Mouse (Mus musculus): Measurements from ENCODE around the gene Ahcyl2. TPM values are rescaled to one million over a fixed set of nuclear protein-coding genes. Genes with fewer than 3 reads are reported as not detected.

The Ahcyl2 gene
- polyA plus RNA-seq, 1 experiment from 2014 or later = 9.5 TPM

DNA sequence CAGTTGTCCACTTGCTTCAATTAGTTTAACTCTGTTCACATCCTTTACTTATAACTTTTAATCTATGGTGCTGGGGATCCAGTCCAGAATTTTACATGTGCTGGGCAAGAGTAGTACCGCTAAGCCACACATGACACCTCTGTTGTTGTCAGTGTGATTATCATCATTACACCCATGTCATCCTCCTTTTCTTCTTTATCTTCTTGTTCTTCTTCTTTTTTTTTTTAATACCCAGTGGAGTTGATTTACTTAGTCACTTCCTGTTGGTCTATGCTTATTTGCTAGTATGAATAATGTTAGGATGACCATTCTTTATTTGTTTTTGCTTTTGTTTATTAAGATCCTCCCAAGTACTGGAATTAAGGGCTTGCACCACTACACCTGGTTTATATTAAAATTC lies 133.6 kb downstream of the Ahcyl2 start:
- Histone ChIP-seq H3K27me3 (no peaks in the 10 kb centered on the region), H3K4me3 (no peak overlapping the region), H3K27ac (no peak overlapping the region), H3K4me1 (no peaks in the 10 kb centered on the region), H3K9me3 (no peaks in the 10 kb centered on the region), H3K36me3 (no peaks in the 10 kb centered on the region), H3K9ac (no peak overlapping the region), H3K4me2 (no peak overlapping the region)
- WGBS = 91% methylated on average over 1 of the region's 1 CpGs
- ATAC-seq (ENCODE audit: borderline replicate concordance, extremely low read depth, low FRiP score, low TSS enrichment) = no peak

DNA sequence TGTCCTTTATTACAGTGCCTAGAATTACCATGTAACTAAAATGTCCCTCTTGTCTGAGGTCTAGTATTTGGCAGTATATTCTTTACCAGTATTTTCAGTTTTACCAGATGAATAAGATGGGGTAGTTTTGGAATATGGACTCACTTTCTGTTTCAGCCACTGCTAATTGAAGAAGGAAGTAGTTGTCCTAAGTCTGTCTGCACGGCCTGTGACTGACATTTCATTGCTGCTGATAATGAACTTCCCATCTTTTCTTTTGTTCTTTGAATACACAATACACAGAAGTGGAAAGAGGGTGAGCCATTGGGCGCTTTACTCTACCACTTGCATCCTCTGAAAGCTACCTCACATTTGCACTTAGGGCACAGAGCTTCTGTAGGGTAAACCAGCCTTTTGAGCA lies 134.4 kb downstream of the Ahcyl2 start:
- H3K4me3 ChIP-seq = no peak overlapping the region
- no peaks in the 10 kb centered on the region for H3K27me3 ChIP-seq
- no peak overlapping the region for H3K4me2 ChIP-seq
- H3K4me1 ChIP-seq = no peaks in the 10 kb centered on the region
- no peaks in the 10 kb centered on the region for H3K36me3 ChIP-seq
- no peaks in the 10 kb centered on the region for H3K9me3 ChIP-seq
- H3K9ac ChIP-seq = no peak overlapping the region
- no peak for ATAC-seq (ENCODE audit: borderline replicate concordance, extremely low read depth, low FRiP score, low TSS enrichment)
- WGBS = 68% methylated on average over 2 of the region's 2 CpGs
- H3K27ac ChIP-seq = no peak overlapping the region

DNA sequence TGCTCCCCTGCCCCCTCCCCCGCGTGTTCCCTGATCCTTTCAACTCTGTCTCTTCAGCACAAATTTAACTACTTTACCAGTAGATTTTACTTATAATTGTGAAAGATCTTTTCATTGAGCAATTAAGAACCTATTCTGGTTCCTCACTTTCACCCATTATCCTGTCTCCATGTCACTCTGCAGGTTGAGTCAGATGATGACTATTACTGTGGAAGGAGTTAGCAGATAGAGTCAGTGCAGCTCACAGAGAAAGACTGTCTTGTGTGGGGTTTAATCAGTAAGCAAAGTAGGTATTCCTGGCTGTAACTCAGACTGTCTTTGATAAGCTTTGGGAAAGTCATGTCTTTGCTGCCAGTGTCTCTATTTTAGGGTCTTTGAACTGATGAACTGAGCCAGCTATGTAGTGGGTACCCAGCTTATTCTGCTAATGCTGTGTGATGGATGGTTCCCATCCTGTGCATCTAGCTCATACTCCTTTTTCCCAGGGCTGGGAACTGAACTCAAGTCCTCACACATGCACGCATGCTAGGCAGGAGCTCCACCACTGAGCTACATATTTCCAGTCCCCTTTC lies 135.6 kb downstream of the Ahcyl2 start:
- Histone ChIP-seq H3K4me3 (no peak overlapping the region), H3K27me3 (no peaks in the 10 kb centered on the region), H3K27ac (no peak overlapping the region), H3K9ac (no peak overlapping the region), H3K36me3 (no peaks in the 10 kb centered on the region), H3K4me2 (no peak overlapping the region), H3K4me1 (no peaks in the 10 kb centered on the region), H3K9me3 (no peaks in the 10 kb centered on the region)
- WGBS = 89% methylated on average over 3 of the region's 3 CpGs
- no peak for ATAC-seq (ENCODE audit: borderline replicate concordance, extremely low read depth, low FRiP score, low TSS enrichment)

DNA sequence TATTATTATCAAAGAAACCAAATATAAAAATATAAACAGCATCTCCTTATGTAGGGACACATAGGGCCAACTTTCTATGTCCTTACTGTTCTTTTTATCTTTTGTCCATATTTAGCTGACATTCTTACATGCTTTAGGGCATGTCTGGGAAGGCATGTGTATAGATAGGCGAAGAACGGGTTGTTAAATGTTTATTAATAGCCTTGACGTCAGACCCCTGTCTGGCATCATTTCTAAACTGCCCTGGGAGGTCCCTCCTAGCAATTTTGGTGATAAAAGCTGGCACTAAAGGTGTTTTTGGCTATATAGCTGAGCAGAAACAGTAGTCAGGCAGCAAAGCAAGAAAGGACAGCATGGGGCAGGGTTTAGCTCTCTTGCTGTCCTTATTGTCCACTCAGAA lies 136.5 kb downstream of the Ahcyl2 start:
- no peaks in the 10 kb centered on the region for H3K4me1 ChIP-seq
- H3K9me3 ChIP-seq = no peaks in the 10 kb centered on the region
- no peaks in the 10 kb centered on the region for H3K27me3 ChIP-seq
- no peak overlapping the region for H3K9ac ChIP-seq
- no peak overlapping the region for H3K4me3 ChIP-seq
- no peaks in the 10 kb centered on the region for H3K36me3 ChIP-seq
- WGBS = 60% methylated on average over 3 of the region's 3 CpGs
- no peak for ATAC-seq (ENCODE audit: borderline replicate concordance, extremely low read depth, low FRiP score, low TSS enrichment)
- H3K4me2 ChIP-seq = no peak overlapping the region
- no peak overlapping the region for H3K27ac ChIP-seq

DNA sequence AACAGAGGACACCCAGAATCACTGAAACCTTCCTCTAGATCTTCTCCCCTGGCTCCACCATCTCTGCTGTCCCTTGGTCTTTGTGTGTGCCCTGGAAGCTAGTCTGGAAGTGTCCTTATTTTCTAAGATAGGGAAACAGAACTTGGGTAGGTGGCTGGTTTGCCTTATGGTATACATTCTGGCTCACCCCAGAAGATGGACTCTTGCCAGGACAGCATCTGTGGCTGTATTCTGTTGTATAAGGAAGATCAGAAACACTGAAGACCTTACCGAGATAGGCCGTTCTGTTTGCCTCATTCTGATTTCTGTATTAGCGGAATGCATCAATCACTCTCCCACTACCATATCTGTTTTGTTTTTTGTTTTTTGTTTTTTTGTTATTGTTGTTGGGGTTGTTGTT lies 142.8 kb downstream of the Ahcyl2 start:
- Histone ChIP-seq H3K9me3 (no peaks in the 10 kb centered on the region), H3K9ac (no peak overlapping the region), H3K4me2 (no peak overlapping the region), H3K27ac (no peak overlapping the region), H3K36me3 (no peaks in the 10 kb centered on the region), H3K4me1 (no peaks in the 10 kb centered on the region), H3K27me3 (no peaks in the 10 kb centered on the region; the same call in 1 of the 2 replicates), H3K4me3 (no peak overlapping the region)
- WGBS = 67% methylated on average over 3 of the region's 3 CpGs
- no peak for ATAC-seq (ENCODE audit: borderline replicate concordance, extremely low read depth, low FRiP score, low TSS enrichment)

DNA sequence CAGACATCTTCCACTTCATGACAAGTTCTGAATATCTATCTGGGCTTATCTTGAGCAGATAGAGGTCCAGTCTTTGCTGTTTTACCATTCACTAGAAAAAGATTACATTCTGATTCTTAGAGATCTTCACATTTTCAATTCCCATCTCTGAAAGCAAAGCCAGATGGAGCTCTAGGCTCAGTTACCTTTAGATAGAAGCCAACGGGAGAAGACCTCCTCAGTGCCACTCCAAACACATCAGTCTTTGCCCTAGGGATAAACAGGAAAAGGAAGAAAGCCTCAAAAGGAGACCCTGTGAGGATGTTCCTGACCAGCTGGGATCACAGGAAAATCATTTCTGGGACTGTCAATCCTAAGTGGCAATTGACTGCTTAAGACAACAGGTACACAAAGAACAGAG lies 145.9 kb downstream of the Ahcyl2 start:
- H3K9me3 ChIP-seq = no peaks in the 10 kb centered on the region
- no peak overlapping the region for H3K4me3 ChIP-seq
- peaks cover 11% of the 10 kb centered on the region for H3K27me3 ChIP-seq
- peaks cover 5% of the 10 kb centered on the region for H3K4me1 ChIP-seq
- WGBS = 11% methylated on average over 1 of the region's 1 CpGs
- no peak for ATAC-seq (ENCODE audit: borderline replicate concordance, extremely low read depth, low FRiP score, low TSS enrichment)
- H3K27ac ChIP-seq = no peak overlapping the region
- no peak overlapping the region for H3K4me2 ChIP-seq
- no peaks in the 10 kb centered on the region for H3K36me3 ChIP-seq
- no peak overlapping the region for H3K9ac ChIP-seq

DNA sequence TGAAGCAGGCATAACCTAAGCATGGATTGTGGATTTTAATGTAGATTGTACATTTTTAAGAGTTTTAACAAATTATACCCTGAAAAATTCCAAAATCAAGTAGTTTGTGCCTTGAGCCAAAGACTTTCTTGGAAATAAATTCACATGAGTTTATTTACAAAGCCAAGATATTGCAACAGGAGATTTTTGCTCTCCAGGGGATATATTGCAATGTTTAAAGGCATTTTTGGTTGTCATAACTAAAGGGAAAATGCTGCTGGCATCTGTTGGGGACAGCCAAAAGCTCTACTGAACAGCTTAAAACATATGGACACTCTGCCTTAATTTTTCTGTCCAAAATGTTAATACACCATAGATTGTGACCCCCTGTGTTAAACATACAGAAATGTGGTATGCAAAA lies 146.3 kb downstream of the Ahcyl2 start:
- Histone ChIP-seq H3K27me3 (peaks cover 15% of the 10 kb centered on the region), H3K9me3 (no peaks in the 10 kb centered on the region), H3K36me3 (no peaks in the 10 kb centered on the region), H3K4me3 (no peak overlapping the region), H3K4me1 (peaks cover 5% of the 10 kb centered on the region), H3K4me2 (no peak overlapping the region), H3K27ac (no peak overlapping the region), H3K9ac (no peak overlapping the region)
- no peak for ATAC-seq (ENCODE audit: borderline replicate concordance, extremely low read depth, low FRiP score, low TSS enrichment)

DNA sequence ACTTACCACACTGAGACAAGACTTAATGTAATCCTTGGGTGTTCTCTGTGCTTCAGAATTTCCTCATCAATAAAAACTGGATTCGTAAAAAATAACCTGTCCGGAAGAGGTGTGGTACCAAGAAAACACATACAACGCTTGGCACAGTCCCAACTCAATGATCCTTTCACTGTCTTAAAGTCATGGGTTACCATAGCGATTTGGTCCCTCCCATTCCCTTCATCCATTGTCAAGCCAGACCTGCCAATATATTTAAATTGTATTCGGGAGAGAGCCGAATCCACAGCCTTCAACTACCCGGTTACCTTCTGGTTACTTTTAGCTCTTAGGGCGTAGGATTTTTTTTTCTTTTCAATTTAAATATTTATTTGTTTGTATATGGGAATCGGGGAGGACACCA lies 148.0 kb downstream of the Ahcyl2 start:
- Histone ChIP-seq H3K9ac (no peak overlapping the region), H3K4me3 (no peak overlapping the region), H3K4me2 (peak overlapping the region; percentile 96; the same call in 1 of the 2 replicates), H3K36me3 (no peaks in the 10 kb centered on the region), H3K9me3 (no peaks in the 10 kb centered on the region), H3K4me1 (peaks cover 5% of the 10 kb centered on the region), H3K27me3 (peaks cover 16% of the 10 kb centered on the region), H3K27ac (no peak overlapping the region)
- 41% methylated on average over 9 of the region's 9 CpGs for WGBS
- no peak for ATAC-seq (ENCODE audit: borderline replicate concordance, extremely low read depth, low FRiP score, low TSS enrichment)

DNA sequence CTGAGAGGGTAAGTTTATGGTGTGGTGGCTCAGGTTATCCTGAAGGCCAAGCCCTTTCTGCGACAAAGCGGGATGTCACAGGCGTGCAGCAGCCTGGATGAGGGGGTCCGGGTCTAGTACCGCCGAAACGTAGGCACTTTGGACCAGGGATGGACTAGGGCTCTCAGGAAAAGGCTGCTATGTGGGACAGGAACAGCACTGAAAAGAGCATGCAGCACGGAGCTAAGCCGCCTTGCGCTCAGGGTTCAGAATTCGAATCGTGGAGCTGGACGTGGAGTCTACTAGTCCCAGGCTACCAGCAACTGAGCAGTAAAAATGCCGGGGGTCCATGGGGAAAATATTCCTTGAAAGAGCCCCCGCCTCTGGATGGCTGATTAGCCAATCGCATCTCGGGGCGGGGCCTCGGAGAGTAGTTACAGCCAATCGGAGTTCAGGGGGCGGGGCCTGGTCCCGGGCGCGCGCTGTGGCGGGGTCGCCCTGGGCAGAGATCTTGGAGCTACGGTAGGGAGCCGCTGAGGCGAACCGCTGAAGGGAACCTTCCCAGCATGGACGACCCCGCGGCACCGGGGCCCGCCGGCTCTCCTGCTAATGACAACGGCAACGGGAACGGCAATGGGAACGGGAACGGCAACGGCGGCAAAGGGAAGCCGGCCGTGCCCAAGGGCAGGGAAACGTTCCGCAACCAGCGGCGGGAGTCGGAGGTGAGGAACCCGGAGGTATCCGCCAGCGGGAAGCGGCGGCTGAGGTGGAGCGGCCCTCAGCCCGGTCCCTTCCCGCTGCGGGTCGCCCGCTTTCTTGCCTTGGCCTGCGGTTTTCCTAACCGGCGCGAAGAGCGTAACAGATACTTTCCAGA lies 148.9 kb downstream of the Ahcyl2 start, which contains the start of gene Strip2:
Gene Strip2, plus strand, starts transcription at position 483 of the 853 bp plus-strand sequence.
- peak within 1 kb of the TSS; percentile 73 for H3K4me3 ChIP-seq
- under 1% methylated on average over 67 of the region's 67 CpGs for WGBS
- H3K4me2 ChIP-seq = peak within 1 kb of the TSS; percentile 96
- H3K36me3 ChIP-seq = no peaks in the 10 kb centered on the region
- peaks cover 16% of the 10 kb centered on the region for H3K27me3 ChIP-seq
- H3K9me3 ChIP-seq = no peaks in the 10 kb centered on the region
- ATAC-seq (ENCODE audit: borderline replicate concordance, extremely low read depth, low FRiP score, low TSS enrichment) = peak; percentile 100
- H3K4me1 ChIP-seq = peaks cover 5% of the 10 kb centered on the region
- H3K27ac ChIP-seq = no peak within 1 kb of the TSS
- peak within 1 kb of the TSS; percentile 55 for H3K9ac ChIP-seq

DNA sequence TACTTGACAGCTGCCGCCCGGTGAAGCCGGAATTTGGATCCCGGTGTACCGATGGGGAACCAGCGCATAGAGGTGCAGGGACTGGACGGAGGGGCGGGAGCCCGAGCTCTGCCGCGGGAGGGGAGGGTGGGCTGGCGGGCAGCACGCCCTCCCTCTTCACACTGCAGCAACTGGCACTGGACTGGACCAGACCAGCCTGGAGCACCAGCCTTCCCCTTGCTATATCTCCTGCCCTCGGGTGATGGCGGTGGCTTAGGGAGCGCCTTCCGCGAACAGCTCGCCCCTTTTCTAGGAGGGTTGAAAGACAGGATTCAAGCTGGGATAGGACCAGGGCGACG lies 149.5 kb downstream of the Ahcyl2 start:
- peak overlapping the region; percentile 73 for H3K4me3 ChIP-seq
- no peaks in the 10 kb centered on the region for H3K9me3 ChIP-seq
- H3K4me1 ChIP-seq = peaks cover 5% of the 10 kb centered on the region
- H3K27ac ChIP-seq = no peak overlapping the region
- no peaks in the 10 kb centered on the region for H3K36me3 ChIP-seq
- H3K9ac ChIP-seq = peak overlapping the region; percentile 55
- peak overlapping the region; percentile 96 for H3K4me2 ChIP-seq
- peak; percentile 66 for ATAC-seq (ENCODE audit: borderline replicate concordance, extremely low read depth, low FRiP score, low TSS enrichment)
- under 1% methylated on average over 21 of the region's 21 CpGs for WGBS
- H3K27me3 ChIP-seq = peaks cover 16% of the 10 kb centered on the region

DNA sequence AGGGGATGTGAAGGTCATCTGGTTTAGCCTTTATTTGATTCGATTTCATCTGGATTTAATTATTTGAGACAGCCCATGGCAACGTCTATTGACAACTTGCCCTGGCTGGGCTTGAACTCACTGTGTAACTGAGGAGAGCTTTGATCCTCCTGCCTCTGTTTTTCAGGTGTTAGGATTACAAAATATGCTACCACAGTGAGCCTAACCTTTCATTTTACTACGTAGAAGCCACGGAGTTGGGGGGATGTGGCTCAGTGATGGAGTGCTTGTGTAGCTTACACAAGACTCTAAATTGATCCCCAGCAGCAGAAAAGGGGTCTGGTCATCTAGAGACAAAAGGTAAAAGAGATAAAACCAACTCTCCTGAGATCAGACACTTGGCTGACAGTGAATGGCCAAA lies 150.1 kb downstream of the Ahcyl2 start:
- H3K9me3 ChIP-seq = no peaks in the 10 kb centered on the region
- H3K27ac ChIP-seq = no peak overlapping the region
- no peaks in the 10 kb centered on the region for H3K36me3 ChIP-seq
- H3K9ac ChIP-seq = no peak overlapping the region
- ATAC-seq (ENCODE audit: borderline replicate concordance, extremely low read depth, low FRiP score, low TSS enrichment) = no peak
- H3K4me2 ChIP-seq = peak overlapping the region; percentile 96
- 47% methylated on average over 4 of the region's 4 CpGs for WGBS
- peaks cover 5% of the 10 kb centered on the region for H3K4me1 ChIP-seq
- H3K4me3 ChIP-seq = peak overlapping the region; percentile 73; the same call in 1 of the 2 replicates
- peaks cover 16% of the 10 kb centered on the region for H3K27me3 ChIP-seq

DNA sequence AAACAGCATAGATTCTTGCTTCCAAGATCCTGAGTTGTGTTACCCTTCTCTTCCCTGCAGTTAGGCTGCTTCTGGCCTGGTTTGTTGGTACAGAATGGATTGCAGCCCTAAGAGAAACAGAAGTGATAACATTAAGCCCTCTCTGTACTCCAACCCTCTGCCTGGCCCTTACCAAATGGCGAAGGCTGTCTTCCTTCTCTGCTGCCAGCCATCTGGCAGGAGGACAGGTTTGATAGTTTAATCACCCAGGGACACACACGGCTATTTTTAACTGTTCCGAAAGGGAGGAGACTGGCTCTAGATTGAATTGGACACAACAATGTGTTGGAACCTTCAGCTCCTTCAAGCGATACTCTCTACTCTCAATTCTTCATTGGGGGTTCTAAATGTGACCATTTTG lies 155.7 kb downstream of the Ahcyl2 start:
- Histone ChIP-seq H3K4me2 (no peak overlapping the region), H3K27ac (no peak overlapping the region), H3K4me1 (no peaks in the 10 kb centered on the region), H3K27me3 (peaks cover 7% of the 10 kb centered on the region), H3K9ac (no peak overlapping the region), H3K9me3 (no peaks in the 10 kb centered on the region), H3K4me3 (no peak overlapping the region), H3K36me3 (no peaks in the 10 kb centered on the region)
- WGBS = 70% methylated on average over 4 of the region's 4 CpGs
- no peak for ATAC-seq (ENCODE audit: borderline replicate concordance, extremely low read depth, low FRiP score, low TSS enrichment)
